Mouse (Mus musculus): Measurements from ENCODE around the gene Ckm. TPM values are rescaled to one million over a fixed set of nuclear protein-coding genes. Genes with fewer than 3 reads are reported as not detected.
A peak's percentile ranks its signal among the peaks of the same experiment; 100 is the strongest.

Ckm gene
- polyA plus RNA-seq, 1 experiment from 2014 or later: 0.40 TPM

GRCm38 (mm10) chr7:19378049-19378448 lies 26.5 kb upstream of the Ckm start:
- Histone ChIP-seq H3K27me3 (replicated peaks; ENCODE audit: control insufficient read depth, insufficient read depth, low read length) (no peaks in the 10 kb centered on the region), H3K9ac (ENCODE audit: low read depth, low read length) (no peak overlapping the region), H3K36me3 (ENCODE audit: control insufficient read depth, insufficient read depth, low read length) (peaks cover under 1% of the 10 kb centered on the region; the same call in 1 of the 2 replicates), H3K27ac (ENCODE audit: low read depth, low read length) (no peak overlapping the region), H3K4me2 (no peak overlapping the region), H3K4me3 (ENCODE audit: low read depth, low read length) (no peak overlapping the region), H3K4me1 (replicated peaks; ENCODE audit: control insufficient read depth, insufficient read depth, low read length) (peaks cover 4% of the 10 kb centered on the region), H3K9me3 (ENCODE audit: control insufficient read depth, low read length) (no peaks in the 10 kb centered on the region)
- 46% methylated on average over 8 of the region's 8 CpGs for WGBS
- no peak for ATAC-seq (replicated peaks; ENCODE audit: low FRiP score)
- DNase-seq (ENCODE audit: low spot score): no peak

- ATAC-seq (replicated peaks; ENCODE audit: low FRiP score) (peak; percentile 95), DNase-seq (ENCODE audit: low spot score) (peak; percentile 98)
- Histone ChIP-seq H3K36me3 (ENCODE audit: control insufficient read depth, insufficient read depth, low read length) (peaks cover 17% of the 10 kb centered on the region), H3K9me3 (ENCODE audit: control insufficient read depth, low read length) (no peaks in the 10 kb centered on the region), H3K4me3 (ENCODE audit: low read depth, low read length) (peak within 1 kb of the TSS; percentile 97), H3K27ac (ENCODE audit: low read depth, low read length) (peak within 1 kb of the TSS; percentile 13), H3K4me2 (peak within 1 kb of the TSS; percentile 95), H3K27me3 (replicated peaks; ENCODE audit: control insufficient read depth, insufficient read depth, low read length) (no peaks in the 10 kb centered on the region), H3K4me1 (replicated peaks; ENCODE audit: control insufficient read depth, insufficient read depth, low read length) (peaks cover 8% of the 10 kb centered on the region), H3K9ac (ENCODE audit: low read depth, low read length) (peak within 1 kb of the TSS; percentile 82)
- 6% methylated on average over 48 of the region's 48 CpGs for WGBS
Measured at GRCm38 (mm10) chr7:19381377-19382165, 23.0 kb upstream of the Ckm start, which contains the start of gene Ercc2. Ercc2 (plus strand) TSS chr7:19382010.

- DNase-seq (ENCODE audit: low spot score): no peak
Measured at GRCm38 (mm10) chr7:19382166-19382541, 22.4 kb upstream of the Ckm start.

GRCm38 (mm10) chr7:19383708-19384107 lies 20.9 kb upstream of the Ckm start:
- H3K9ac ChIP-seq (ENCODE audit: low read depth, low read length): no peak overlapping the region
- H3K4me3 ChIP-seq (ENCODE audit: low read depth, low read length): no peak overlapping the region
- no peak overlapping the region for H3K27ac ChIP-seq (ENCODE audit: low read depth, low read length)
- H3K4me2 ChIP-seq: peak overlapping the region; percentile 20; the same call in 1 of the 2 replicates
- no peak for ATAC-seq (replicated peaks; ENCODE audit: low FRiP score)
- H3K36me3 ChIP-seq (ENCODE audit: control insufficient read depth, insufficient read depth, low read length): peaks cover 35% of the 10 kb centered on the region
- 88% methylated on average over 9 of the region's 9 CpGs for WGBS
- no peak for DNase-seq (ENCODE audit: low spot score)
- H3K27me3 ChIP-seq (replicated peaks; ENCODE audit: control insufficient read depth, insufficient read depth, low read length): no peaks in the 10 kb centered on the region
- no peaks in the 10 kb centered on the region for H3K9me3 ChIP-seq (ENCODE audit: control insufficient read depth, low read length)
- peaks cover 8% of the 10 kb centered on the region for H3K4me1 ChIP-seq (replicated peaks; ENCODE audit: control insufficient read depth, insufficient read depth, low read length)

More at GRCm38 (mm10) chr7:19382166-19382541, 22.4 kb upstream of the Ckm start:
- peaks cover 23% of the 10 kb centered on the region for H3K36me3 ChIP-seq (ENCODE audit: control insufficient read depth, insufficient read depth, low read length)
- no peaks in the 10 kb centered on the region for H3K9me3 ChIP-seq (ENCODE audit: control insufficient read depth, low read length)
- H3K4me3 ChIP-seq (ENCODE audit: low read depth, low read length): peak overlapping the region; percentile 97
- peak; percentile 59 for ATAC-seq (replicated peaks; ENCODE audit: low FRiP score)
- WGBS: 0% methylated on average over 37 of the region's 37 CpGs
- H3K4me1 ChIP-seq (replicated peaks; ENCODE audit: control insufficient read depth, insufficient read depth, low read length): peaks cover 8% of the 10 kb centered on the region
- peak overlapping the region; percentile 82 for H3K9ac ChIP-seq (ENCODE audit: low read depth, low read length)
- peak overlapping the region; percentile 13 for H3K27ac ChIP-seq (ENCODE audit: low read depth, low read length)
- no peaks in the 10 kb centered on the region for H3K27me3 ChIP-seq (replicated peaks; ENCODE audit: control insufficient read depth, insufficient read depth, low read length)
- H3K4me2 ChIP-seq: peak overlapping the region; percentile 95

GRCm38 (mm10) chr7:19388699-19389413 lies 15.7 kb upstream of the Ckm start:
- ATAC-seq (replicated peaks; ENCODE audit: low FRiP score): no peak
- H3K9ac ChIP-seq (ENCODE audit: low read depth, low read length): no peak overlapping the region
- H3K36me3 ChIP-seq (ENCODE audit: control insufficient read depth, insufficient read depth, low read length): peaks cover 80% of the 10 kb centered on the region
- 90% methylated on average over 10 of the region's 10 CpGs for WGBS
- H3K4me2 ChIP-seq: no peak overlapping the region
- H3K4me3 ChIP-seq (ENCODE audit: low read depth, low read length): no peak overlapping the region
- no peaks in the 10 kb centered on the region; the same call in 1 of the 2 replicates for H3K4me1 ChIP-seq (replicated peaks; ENCODE audit: control insufficient read depth, insufficient read depth, low read length)
- no peaks in the 10 kb centered on the region for H3K9me3 ChIP-seq (ENCODE audit: control insufficient read depth, low read length)
- no peak for DNase-seq (ENCODE audit: low spot score)
- H3K27ac ChIP-seq (ENCODE audit: low read depth, low read length): no peak overlapping the region
- no peaks in the 10 kb centered on the region for H3K27me3 ChIP-seq (replicated peaks; ENCODE audit: control insufficient read depth, insufficient read depth, low read length)

GRCm38 (mm10) chr7:19394484-19394883 lies 10.1 kb upstream of the Ckm start:
- Histone ChIP-seq H3K9me3 (ENCODE audit: control insufficient read depth, low read length) (no peaks in the 10 kb centered on the region), H3K36me3 (ENCODE audit: control insufficient read depth, insufficient read depth, low read length) (peaks cover 54% of the 10 kb centered on the region), H3K4me1 (replicated peaks; ENCODE audit: control insufficient read depth, insufficient read depth, low read length) (0 out of 2 replicates have a peak, but pooled peaks cover 4% of the 10 kb centered on the region), H3K27ac (ENCODE audit: low read depth, low read length) (no peak overlapping the region), H3K4me2 (no peak overlapping the region), H3K9ac (ENCODE audit: low read depth, low read length) (no peak overlapping the region), H3K4me3 (ENCODE audit: low read depth, low read length) (no peak overlapping the region), H3K27me3 (replicated peaks; ENCODE audit: control insufficient read depth, insufficient read depth, low read length) (peaks cover 8% of the 10 kb centered on the region)
- ATAC-seq (replicated peaks; ENCODE audit: low FRiP score): no peak
- 91% methylated on average over 8 of the region's 8 CpGs for WGBS
- no peak for DNase-seq (ENCODE audit: low spot score)

GRCm38 (mm10) chr7:19399496-19400280 lies 4.9 kb upstream of the Ckm start:
- peak; percentile 58 for DNase-seq (ENCODE audit: low spot score)
- no peak overlapping the region for H3K27ac ChIP-seq (ENCODE audit: low read depth, low read length)

GRCm38 (mm10) chr7:19400946-19401345 lies 3.6 kb upstream of the Ckm start:
- Histone ChIP-seq H3K27ac (ENCODE audit: low read depth, low read length) (no peak overlapping the region), H3K9me3 (ENCODE audit: control insufficient read depth, low read length) (peaks cover 6% of the 10 kb centered on the region), H3K27me3 (replicated peaks; ENCODE audit: control insufficient read depth, insufficient read depth, low read length) (peaks cover 60% of the 10 kb centered on the region), H3K4me3 (ENCODE audit: low read depth, low read length) (no peak overlapping the region), H3K4me1 (replicated peaks; ENCODE audit: control insufficient read depth, insufficient read depth, low read length) (peaks cover 14% of the 10 kb centered on the region), H3K9ac (ENCODE audit: low read depth, low read length) (no peak overlapping the region), H3K36me3 (ENCODE audit: control insufficient read depth, insufficient read depth, low read length) (no peaks in the 10 kb centered on the region), H3K4me2 (no peak overlapping the region)
- DNase-seq (ENCODE audit: low spot score): no peak
- WGBS: 84% methylated on average over 4 of the region's 4 CpGs
- ATAC-seq (replicated peaks; ENCODE audit: low FRiP score): no peak

More at GRCm38 (mm10) chr7:19399496-19400280, 4.9 kb upstream of the Ckm start:
- peak; percentile 46; the same call in 1 of the 2 replicates for ATAC-seq (replicated peaks; ENCODE audit: low FRiP score)
- Histone ChIP-seq H3K4me1 (replicated peaks; ENCODE audit: control insufficient read depth, insufficient read depth, low read length) (peaks cover 14% of the 10 kb centered on the region), H3K4me2 (peak overlapping the region; percentile 64), H3K4me3 (ENCODE audit: low read depth, low read length) (peak overlapping the region; percentile 32), H3K9ac (ENCODE audit: low read depth, low read length) (0 out of 2 replicates have a peak overlapping the region, but pooled peaks have one; percentile 1), H3K27me3 (replicated peaks; ENCODE audit: control insufficient read depth, insufficient read depth, low read length) (peaks cover 55% of the 10 kb centered on the region), H3K36me3 (ENCODE audit: control insufficient read depth, insufficient read depth, low read length) (peaks cover 7% of the 10 kb centered on the region), H3K9me3 (ENCODE audit: control insufficient read depth, low read length) (peaks cover 6% of the 10 kb centered on the region)
- WGBS: 4% methylated on average over 27 of the region's 27 CpGs
